Mouse (Mus musculus): ENCODE measurements around the gene Baat.

DNA sequence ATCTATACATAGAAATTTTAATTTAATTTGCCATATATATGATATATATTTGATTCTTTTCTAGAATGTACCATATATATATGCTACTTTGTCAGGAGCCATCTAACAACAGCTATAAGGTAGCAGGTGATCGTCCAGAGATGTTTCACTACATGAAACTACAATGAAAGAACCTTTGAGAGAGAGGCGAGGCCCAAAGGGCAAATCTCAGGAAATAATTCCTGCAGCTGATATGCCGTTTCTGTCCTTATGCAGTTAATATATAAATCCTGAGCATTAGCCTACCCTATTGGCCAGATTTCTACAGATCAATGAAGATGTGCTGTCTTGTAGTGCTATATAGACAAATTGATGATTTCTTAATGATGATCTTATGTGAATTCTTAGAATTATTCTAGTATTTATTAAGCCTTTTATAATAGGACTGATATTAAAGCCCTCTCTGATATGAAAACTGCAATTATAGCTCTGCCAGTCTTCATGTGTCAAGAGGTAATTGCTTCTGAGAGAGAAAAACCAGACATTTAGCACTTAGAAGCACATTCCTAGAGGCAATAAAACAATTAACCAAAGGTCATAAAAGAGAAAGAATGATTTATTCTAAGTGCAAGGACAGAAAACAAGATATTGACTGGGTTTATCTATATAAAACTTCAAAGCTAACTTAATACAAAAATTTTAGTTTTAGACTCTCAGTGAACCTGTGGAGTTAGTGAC is 36.8 kb downstream of the Baat start:
- no peak for TF ChIP-seq POLR2A (IDR thresholded peaks at IDR 0.05; ENCODE audit: borderline replicate concordance, low read depth, low read length)
- TF ChIP-seq CTCF (IDR thresholded peaks at IDR 0.05; ENCODE audit: low read depth, low read length) = no peak
